Mouse (Mus musculus): ENCODE measurements around the gene Sh2d1b2. TPM values are rescaled to one million over a fixed set of nuclear protein-coding genes. Genes with fewer than 3 reads are reported as not detected.

Gene Sh2d1b2
- polyA plus RNA-seq, 1 experiment from 2014 or later: not detected

DNA sequence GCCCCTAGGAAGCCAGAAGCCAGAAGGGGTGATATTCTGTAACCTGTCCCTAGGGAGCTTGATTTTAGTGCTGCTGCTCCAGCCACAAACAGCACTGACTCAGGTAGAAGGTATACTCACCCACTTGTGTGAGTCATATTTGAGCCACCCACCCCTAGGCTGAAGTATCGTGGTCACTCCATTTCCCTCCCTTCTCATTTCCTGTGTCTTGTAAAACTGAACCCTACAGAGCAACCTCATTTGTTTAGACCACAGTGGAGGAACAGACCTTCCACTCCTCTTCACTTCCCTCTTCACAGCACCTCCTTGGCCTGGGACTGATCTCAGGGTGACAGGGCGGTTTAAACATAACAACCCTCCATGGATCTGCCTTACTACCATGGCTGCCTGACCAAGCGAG, 44.5 kb downstream of the Sh2d1b2 start, which contains the start of gene Sh2d1b1:
TSS of gene Sh2d1b1 (plus strand) at position 305 of the 400 bp plus-strand sequence.
- 87% methylated on average over 3 of the region's 3 CpGs for WGBS
- Histone ChIP-seq H3K36me3 (no peaks in the 10 kb centered on the region), H3K9ac (no peak within 1 kb of the TSS), H3K27ac (replicated peaks) (no peak within 1 kb of the TSS), H3K4me3 (replicated peaks) (no peak within 1 kb of the TSS), H3K4me2 (replicated peaks) (no peak within 1 kb of the TSS), H3K27me3 (no peaks in the 10 kb centered on the region), H3K9me3 (replicated peaks) (0 out of 2 replicates have a peak, but pooled peaks cover 3% of the 10 kb centered on the region), H3K4me1 (no peaks in the 10 kb centered on the region)
- no peak for ATAC-seq (ENCODE audit: insufficient number of reproducible peaks, low FRiP score, low TSS enrichment, low read depth)

DNA sequence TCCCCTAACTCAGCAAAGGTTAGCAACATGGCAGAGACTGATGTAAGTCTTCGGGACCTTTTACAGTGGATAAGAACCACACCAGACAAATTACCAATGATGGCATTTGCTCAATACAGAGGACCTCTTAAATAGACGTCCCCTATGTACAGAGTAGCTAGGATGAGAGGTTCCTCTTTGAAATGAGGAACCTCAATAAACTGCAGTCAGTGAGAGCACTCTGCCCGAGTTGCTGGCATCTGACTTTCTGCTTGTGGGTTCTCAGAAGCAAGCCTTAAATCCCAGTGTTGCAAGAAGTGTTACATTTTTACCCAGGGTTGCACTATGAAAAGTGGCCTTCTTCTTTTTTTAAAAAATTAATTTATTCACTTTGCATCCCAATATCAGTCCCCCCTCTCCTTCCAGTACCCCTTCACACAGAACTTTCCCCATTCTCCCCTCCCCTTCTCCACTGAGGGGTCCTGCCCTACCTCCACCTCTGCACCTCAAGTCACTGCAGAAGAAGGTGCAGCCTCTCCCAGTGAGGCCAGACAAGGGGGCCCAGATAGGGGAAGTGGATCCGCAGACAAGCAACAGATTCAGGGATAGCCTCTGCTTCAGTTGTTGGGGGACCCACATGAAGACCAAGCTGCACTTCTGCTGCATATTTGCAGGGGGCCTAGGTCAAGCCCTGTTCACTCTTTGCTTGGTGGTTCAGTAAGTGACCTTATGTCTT, 50.0 kb downstream of the Sh2d1b2 start:
- ATAC-seq (ENCODE audit: insufficient number of reproducible peaks, low FRiP score, low TSS enrichment, low read depth): no peak
- H3K27ac ChIP-seq (replicated peaks): no peak overlapping the region
- no peaks in the 10 kb centered on the region for H3K9me3 ChIP-seq (replicated peaks)
- no peak overlapping the region for H3K9ac ChIP-seq
- H3K4me1 ChIP-seq: no peaks in the 10 kb centered on the region
- no peak overlapping the region for H3K4me2 ChIP-seq (replicated peaks)
- WGBS: 75% methylated on average over 4 of the region's 4 CpGs
- no peaks in the 10 kb centered on the region for H3K36me3 ChIP-seq
- no peak overlapping the region for H3K4me3 ChIP-seq (replicated peaks)
- H3K27me3 ChIP-seq: no peaks in the 10 kb centered on the region

DNA sequence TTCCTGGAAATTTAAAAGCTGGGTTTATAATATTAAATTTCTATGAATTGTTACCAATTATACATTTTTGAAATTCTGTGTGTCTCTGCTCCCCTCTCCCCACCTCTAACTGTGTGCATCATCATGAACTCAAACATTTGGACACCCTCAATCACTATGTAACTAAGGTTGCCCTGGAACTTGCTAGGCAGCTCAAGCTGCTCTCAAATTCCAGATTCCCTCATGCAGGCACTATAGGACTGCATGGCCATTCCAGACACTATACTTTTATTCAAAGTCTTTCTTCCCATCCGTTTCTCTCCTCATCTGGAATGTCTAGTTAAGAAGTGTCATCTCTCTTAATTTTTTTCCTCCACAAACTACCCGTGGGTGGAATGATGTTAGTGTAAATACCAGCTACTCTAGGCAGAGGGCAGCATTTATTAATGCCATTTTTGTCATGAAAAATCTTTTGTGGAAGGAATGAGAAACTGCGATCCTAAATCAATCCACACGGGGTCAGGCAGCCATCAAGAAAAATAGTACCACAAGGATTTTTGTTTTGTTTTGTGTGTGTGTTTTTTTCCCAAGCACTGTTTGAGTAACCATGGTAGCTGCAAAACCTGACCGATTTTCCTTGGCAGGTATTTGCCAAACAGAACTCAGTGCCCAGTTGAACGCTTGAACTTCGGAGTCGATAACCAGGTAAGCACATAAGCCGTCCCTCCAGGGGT, 59.8 kb downstream of the Sh2d1b2 start:
- Histone ChIP-seq H3K27ac (replicated peaks) (no peak overlapping the region), H3K27me3 (no peaks in the 10 kb centered on the region), H3K9ac (no peak overlapping the region), H3K4me2 (replicated peaks) (peak overlapping the region; percentile 18; the same call in 1 of the 2 replicates), H3K4me3 (replicated peaks) (peak overlapping the region; percentile 16; the same call in 1 of the 2 replicates), H3K4me1 (0 out of 2 replicates have a peak, but pooled peaks cover 4% of the 10 kb centered on the region), H3K9me3 (replicated peaks) (no peaks in the 10 kb centered on the region), H3K36me3 (no peaks in the 10 kb centered on the region)
- 25% methylated on average over 9 of the region's 9 CpGs for WGBS
- ATAC-seq (ENCODE audit: insufficient number of reproducible peaks, low FRiP score, low TSS enrichment, low read depth): no peak

DNA sequence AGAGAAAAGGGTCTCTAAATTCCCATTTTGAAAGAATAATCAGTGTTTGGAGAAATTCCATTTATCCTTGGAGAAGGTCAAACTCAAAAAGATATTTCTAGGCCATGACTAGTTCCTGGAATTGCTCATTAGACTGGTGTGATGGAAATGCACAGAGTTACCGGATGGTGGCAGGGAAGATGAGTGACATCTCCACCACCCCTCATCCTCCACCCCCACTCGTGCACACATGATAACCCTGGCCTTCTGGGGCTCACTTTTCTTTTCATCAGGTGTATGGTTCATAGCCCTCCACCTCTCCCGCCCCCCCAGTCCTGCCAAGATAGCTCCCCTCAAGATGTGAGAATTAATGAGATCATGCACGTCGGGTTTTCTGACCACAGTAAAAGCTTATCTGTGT, 60.7 kb downstream of the Sh2d1b2 start:
- H3K9ac ChIP-seq: no peak overlapping the region
- H3K9me3 ChIP-seq (replicated peaks): no peaks in the 10 kb centered on the region
- no peak overlapping the region for H3K4me3 ChIP-seq (replicated peaks)
- 0 out of 2 replicates have a peak, but pooled peaks cover 4% of the 10 kb centered on the region for H3K4me1 ChIP-seq
- WGBS: 69% methylated on average over 5 of the region's 5 CpGs
- H3K27ac ChIP-seq (replicated peaks): no peak overlapping the region
- ATAC-seq (ENCODE audit: insufficient number of reproducible peaks, low FRiP score, low TSS enrichment, low read depth): no peak
- no peaks in the 10 kb centered on the region for H3K36me3 ChIP-seq
- H3K4me2 ChIP-seq (replicated peaks): no peak overlapping the region
- H3K27me3 ChIP-seq: no peaks in the 10 kb centered on the region

- 0 out of 2 replicates have a peak, but pooled peaks cover 4% of the 10 kb centered on the region for H3K4me1 ChIP-seq
- no peak overlapping the region for H3K27ac ChIP-seq (replicated peaks)
- no peak overlapping the region for H3K4me2 ChIP-seq (replicated peaks)
- no peak for ATAC-seq (ENCODE audit: insufficient number of reproducible peaks, low FRiP score, low TSS enrichment, low read depth)
- H3K9me3 ChIP-seq (replicated peaks): no peaks in the 10 kb centered on the region
- no peaks in the 10 kb centered on the region for H3K27me3 ChIP-seq
- no peaks in the 10 kb centered on the region for H3K36me3 ChIP-seq
- no peak overlapping the region for H3K9ac ChIP-seq
- H3K4me3 ChIP-seq (replicated peaks): no peak overlapping the region
- WGBS: 86% methylated on average over 15 of the region's 15 CpGs
Observed at GRCm38 (mm10) chr1:170294786-170295570, 62.4 kb downstream of the Sh2d1b2 start.

GRCm38 (mm10) chr1:170299496-170299895, 66.9 kb downstream of the Sh2d1b2 start:
- H3K4me2 ChIP-seq (replicated peaks): no peak overlapping the region
- H3K4me1 ChIP-seq: no peaks in the 10 kb centered on the region
- no peaks in the 10 kb centered on the region for H3K9me3 ChIP-seq (replicated peaks)
- no peaks in the 10 kb centered on the region for H3K36me3 ChIP-seq
- no peak overlapping the region for H3K9ac ChIP-seq
- H3K27me3 ChIP-seq: no peaks in the 10 kb centered on the region
- H3K27ac ChIP-seq (replicated peaks): no peak overlapping the region
- no peak overlapping the region for H3K4me3 ChIP-seq (replicated peaks)
- WGBS: 86% methylated on average over 4 of the region's 4 CpGs
- no peak for ATAC-seq (ENCODE audit: insufficient number of reproducible peaks, low FRiP score, low TSS enrichment, low read depth)

GRCm38 (mm10) chr1:170301686-170302085, 69.1 kb downstream of the Sh2d1b2 start:
- no peaks in the 10 kb centered on the region for H3K27me3 ChIP-seq
- H3K9me3 ChIP-seq (replicated peaks): no peaks in the 10 kb centered on the region
- no peaks in the 10 kb centered on the region for H3K4me1 ChIP-seq
- no peak for ATAC-seq (ENCODE audit: insufficient number of reproducible peaks, low FRiP score, low TSS enrichment, low read depth)
- H3K4me3 ChIP-seq (replicated peaks): no peak overlapping the region
- H3K9ac ChIP-seq: no peak overlapping the region
- no peak overlapping the region for H3K4me2 ChIP-seq (replicated peaks)
- no peak overlapping the region for H3K27ac ChIP-seq (replicated peaks)
- H3K36me3 ChIP-seq: no peaks in the 10 kb centered on the region
- WGBS: 94% methylated on average over 9 of the region's 9 CpGs

DNA sequence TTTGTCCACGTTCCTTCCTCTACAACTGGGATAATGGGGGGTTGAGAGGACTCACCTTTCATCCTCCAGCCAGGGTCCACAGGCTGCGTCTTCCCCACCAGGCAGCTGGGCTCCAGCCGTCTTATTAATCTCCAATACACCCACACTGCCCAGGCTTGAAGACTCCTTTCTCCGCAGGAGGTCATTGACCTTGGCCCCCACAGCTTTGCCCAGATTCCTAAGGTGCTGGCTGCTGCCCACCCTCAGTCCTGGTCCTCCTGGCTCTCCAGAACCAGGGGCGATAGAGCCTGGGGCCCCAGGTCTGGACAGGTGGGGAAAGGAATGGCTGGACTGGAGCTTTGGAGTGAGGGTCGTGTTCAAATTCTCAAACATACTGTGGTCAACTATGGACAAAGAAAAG, 69.9 kb downstream of the Sh2d1b2 start:
- no peaks in the 10 kb centered on the region for H3K9me3 ChIP-seq (replicated peaks)
- no peak overlapping the region for H3K9ac ChIP-seq
- no peak for ATAC-seq (ENCODE audit: insufficient number of reproducible peaks, low FRiP score, low TSS enrichment, low read depth)
- no peak overlapping the region for H3K4me2 ChIP-seq (replicated peaks)
- no peak overlapping the region for H3K27ac ChIP-seq (replicated peaks)
- no peak overlapping the region for H3K4me3 ChIP-seq (replicated peaks)
- 79% methylated on average over 6 of the region's 6 CpGs for WGBS
- H3K4me1 ChIP-seq: no peaks in the 10 kb centered on the region
- H3K36me3 ChIP-seq: no peaks in the 10 kb centered on the region
- no peaks in the 10 kb centered on the region for H3K27me3 ChIP-seq

GRCm38 (mm10) chr1:170303103-170303502, 70.6 kb downstream of the Sh2d1b2 start:
- Histone ChIP-seq H3K4me3 (replicated peaks) (no peak overlapping the region), H3K27ac (replicated peaks) (no peak overlapping the region), H3K4me1 (no peaks in the 10 kb centered on the region), H3K9ac (no peak overlapping the region), H3K27me3 (no peaks in the 10 kb centered on the region), H3K4me2 (replicated peaks) (no peak overlapping the region), H3K9me3 (replicated peaks) (no peaks in the 10 kb centered on the region), H3K36me3 (no peaks in the 10 kb centered on the region)
- WGBS: 62% methylated on average over 6 of the region's 6 CpGs
- no peak for ATAC-seq (ENCODE audit: insufficient number of reproducible peaks, low FRiP score, low TSS enrichment, low read depth)

Data from embryonic facial prominence, embryonic 15.5 days (tissue).